Mouse (Mus musculus) midbrain, embryonic 15.5 days (tissue): ENCODE results near the gene Mrps35. TPM values are rescaled to one million over a fixed set of nuclear protein-coding genes. Genes with fewer than 3 reads are reported as not detected.
A peak's percentile ranks its signal among the peaks of the same experiment; 100 is the strongest.

Source experiments
- ATAC-seq: fragments of 200-750 bp; cut with Nextera tagmentation; replicated peaks from 2 replicates; pipeline ENCODE4 v1.8.0; 2017; ENCODE audit warnings: moderate TSS enrichment
- H3K27ac ChIP-seq: fragments of 300-500 bp; sonication (generic); 2 replicates; pipeline ENCODE4 v1.5.1; 2015; ENCODE audit warnings: mild to moderate bottlenecking, inconsistent platforms
- H3K27me3 ChIP-seq: fragments of 300-500 bp; sonication (generic); replicated peaks from 2 replicates; pipeline ENCODE4 v1.6.1; 2015; ENCODE audit warnings: inconsistent platforms
- H3K36me3 ChIP-seq: fragments of 300-500 bp; sonication (generic); replicated peaks from 2 replicates; pipeline ENCODE4 v1.6.1; 2015; ENCODE audit warnings: inconsistent platforms
- H3K4me1 ChIP-seq: fragments of 300-500 bp; sonication (generic); 2 replicates; pipeline ENCODE4 v1.6.1; 2015; ENCODE audit warnings: inconsistent platforms
- H3K4me2 ChIP-seq: fragments of 300-500 bp; sonication (generic); 2 replicates; pipeline ENCODE4 v1.6.1; 2015; ENCODE audit warnings: inconsistent platforms, mild to moderate bottlenecking, moderate library complexity
- H3K4me3 ChIP-seq: fragments of 300-500 bp; sonication (generic); 2 replicates; pipeline ENCODE4 v1.5.1; 2015; ENCODE audit warnings: mild to moderate bottlenecking, inconsistent platforms
- H3K9ac ChIP-seq: fragments of 300-500 bp; sonication (generic); 2 replicates; pipeline ENCODE4 v1.6.1; 2015; ENCODE audit warnings: mild to moderate bottlenecking, inconsistent platforms
- H3K9me3 ChIP-seq: fragments of 300-500 bp; sonication (generic); 2 replicates; pipeline ENCODE4 v1.6.1; 2016; ENCODE audit warnings: inconsistent platforms
- WGBS: fragments of 180-500 bp; shearing (Covaris S2); methylation state at CpG from one replicate; pipeline ENCODE4 v1.1.7; 2015; ENCODE audit warnings: mixed read lengths; 5-methylcytosine and 5-hydroxymethylcytosine counted together
- polyA plus RNA-seq: library from polyadenylated mRNA; unstranded; fragments of >200 nt; fragmentation: Nextera tagmentation; extraction: Ambion mirVana; gene quantifications from 2 replicates; pipeline ENCODE4 v1.2.1, GENCODE M21; 2015

The Mrps35 gene
- polyA plus RNA-seq, 1 experiment from 2014 or later: 67.8 TPM

DNA sequence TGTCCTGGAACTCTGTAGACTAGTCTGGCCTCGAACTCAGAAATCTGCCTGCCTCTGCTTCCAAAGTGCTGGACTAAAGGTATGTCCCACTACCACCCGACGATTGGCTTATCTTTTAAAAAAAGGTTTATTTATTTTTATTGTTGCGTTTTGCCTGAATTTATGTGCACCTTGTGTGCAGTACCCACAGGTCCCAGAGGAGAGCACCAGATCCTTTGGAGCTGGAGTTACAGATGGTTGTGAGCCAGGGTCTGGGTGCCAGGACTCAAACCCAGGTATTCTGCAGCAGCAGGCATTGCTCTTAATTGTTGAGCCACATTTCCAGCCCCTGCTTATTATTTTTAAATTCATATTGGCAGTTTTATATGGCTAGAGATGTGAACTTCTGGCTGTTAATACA lies 53.5 kb downstream of the Mrps35 start:
- 94% methylated on average over 4 of the region's 4 CpGs for WGBS
- H3K4me3 ChIP-seq: no peak overlapping the region
- ATAC-seq: no peak
- H3K4me2 ChIP-seq: no peak overlapping the region
- H3K4me1 ChIP-seq: peaks cover 28% of the 10 kb centered on the region
- no peak overlapping the region for H3K27ac ChIP-seq
- no peaks in the 10 kb centered on the region for H3K36me3 ChIP-seq
- H3K27me3 ChIP-seq: no peaks in the 10 kb centered on the region
- no peak overlapping the region for H3K9ac ChIP-seq
- H3K9me3 ChIP-seq: no peaks in the 10 kb centered on the region

DNA sequence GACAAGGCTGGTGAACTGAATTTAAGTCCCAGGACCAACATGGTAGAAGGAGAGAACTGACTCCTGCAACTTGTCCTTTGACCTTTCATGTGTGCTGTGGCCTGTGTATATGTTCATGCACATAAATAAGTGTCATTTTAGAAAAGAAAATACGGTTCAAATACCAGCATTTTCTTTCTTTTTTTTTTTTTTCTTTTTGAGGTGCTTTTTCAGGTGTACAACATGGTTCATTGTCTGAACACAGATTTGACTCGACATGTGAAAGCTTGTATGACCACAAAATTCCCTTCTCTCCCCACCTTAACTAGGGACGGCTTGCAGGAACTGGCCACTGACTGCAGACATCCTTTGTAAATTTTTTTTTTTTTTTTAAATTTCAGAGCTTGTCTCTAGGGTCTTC lies 54.4 kb downstream of the Mrps35 start:
- peaks cover 28% of the 10 kb centered on the region for H3K4me1 ChIP-seq
- no peak for ATAC-seq
- H3K27me3 ChIP-seq: no peaks in the 10 kb centered on the region
- H3K9me3 ChIP-seq: no peaks in the 10 kb centered on the region
- H3K4me2 ChIP-seq: no peak overlapping the region
- H3K9ac ChIP-seq: no peak overlapping the region
- H3K27ac ChIP-seq: no peak overlapping the region
- H3K36me3 ChIP-seq: no peaks in the 10 kb centered on the region
- H3K4me3 ChIP-seq: no peak overlapping the region
- WGBS: 87% methylated on average over 3 of the region's 3 CpGs

DNA sequence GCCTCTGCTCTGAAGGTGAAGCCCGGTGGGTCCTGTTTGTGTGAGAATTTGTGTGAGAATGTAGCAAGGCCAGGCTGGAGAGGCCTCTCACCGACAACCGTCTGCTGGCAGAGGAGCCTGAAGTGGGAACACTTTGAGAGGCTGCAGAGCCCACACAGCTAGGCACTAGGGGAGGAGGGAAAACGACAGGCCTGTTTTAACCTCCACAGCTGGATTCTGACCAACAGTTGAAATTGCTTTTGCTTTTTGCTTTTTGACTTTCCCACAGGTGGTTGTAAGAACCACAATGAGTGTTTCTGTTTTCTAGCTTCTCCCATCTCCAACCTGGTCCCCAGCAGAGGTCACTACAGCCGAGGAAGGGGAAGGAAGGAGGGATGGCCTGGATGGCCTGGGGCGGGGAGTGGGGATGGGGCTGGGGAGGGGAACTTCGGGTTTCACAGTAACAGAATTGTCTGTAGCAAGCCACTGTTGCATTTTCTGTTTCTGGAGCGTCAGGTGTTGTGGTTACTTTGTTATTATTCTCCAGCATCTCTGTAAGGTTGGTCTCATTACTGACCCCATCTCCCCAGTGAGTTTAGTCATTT lies 54.9 kb downstream of the Mrps35 start:
- Histone ChIP-seq H3K36me3 (no peaks in the 10 kb centered on the region), H3K27ac (no peak overlapping the region), H3K27me3 (no peaks in the 10 kb centered on the region), H3K9me3 (no peaks in the 10 kb centered on the region), H3K4me3 (no peak overlapping the region), H3K4me1 (peaks cover 24% of the 10 kb centered on the region), H3K9ac (no peak overlapping the region), H3K4me2 (no peak overlapping the region)
- ATAC-seq: no peak
- 61% methylated on average over 8 of the region's 8 CpGs for WGBS

DNA sequence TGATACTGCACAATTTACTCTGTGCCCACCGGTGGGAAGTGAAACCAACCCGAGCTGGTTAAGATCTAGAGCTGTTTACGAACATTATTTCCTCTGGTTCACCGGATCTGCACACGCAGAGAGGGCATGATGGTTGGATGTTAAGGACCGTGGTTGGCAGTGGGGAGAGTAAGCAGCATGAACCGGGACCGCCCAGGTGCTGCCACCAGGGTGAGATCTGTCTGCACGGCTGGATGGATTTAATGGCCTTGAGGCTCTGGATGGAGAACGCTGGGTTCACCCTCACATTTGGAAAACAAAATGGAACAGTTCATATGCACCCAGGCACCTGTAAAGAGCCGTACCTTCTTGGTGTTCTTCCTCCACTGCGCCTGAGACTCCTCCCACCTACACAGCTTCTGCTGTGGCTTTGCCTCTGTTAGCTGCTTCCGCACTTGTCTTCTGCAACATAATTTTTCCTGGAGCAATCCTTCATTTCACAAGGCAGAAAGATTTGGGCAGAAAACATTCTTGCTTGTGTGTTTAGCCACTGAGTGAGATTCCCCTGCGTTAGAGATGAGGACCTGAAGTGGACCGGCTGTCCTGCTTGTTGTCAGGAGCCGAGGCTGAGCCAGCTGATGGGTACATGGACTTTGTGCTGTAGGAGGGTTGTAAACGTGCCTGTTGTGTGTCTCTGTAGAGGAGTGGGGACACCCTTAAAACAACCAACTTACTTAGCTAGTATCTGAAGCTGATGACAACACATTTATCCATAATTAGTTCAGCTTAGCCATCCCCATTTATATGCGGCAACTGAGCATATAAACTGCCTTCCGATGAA lies 57.1 kb downstream of the Mrps35 start:
- Histone ChIP-seq H3K4me2 (no peak overlapping the region), H3K27ac (no peak overlapping the region), H3K36me3 (0 out of 2 replicates have a peak, but pooled peaks cover 2% of the 10 kb centered on the region), H3K27me3 (no peaks in the 10 kb centered on the region), H3K9ac (no peak overlapping the region), H3K9me3 (no peaks in the 10 kb centered on the region), H3K4me3 (no peak overlapping the region), H3K4me1 (peaks cover 6% of the 10 kb centered on the region)
- WGBS: 84% methylated on average over 19 of the region's 19 CpGs
- no peak for ATAC-seq

DNA sequence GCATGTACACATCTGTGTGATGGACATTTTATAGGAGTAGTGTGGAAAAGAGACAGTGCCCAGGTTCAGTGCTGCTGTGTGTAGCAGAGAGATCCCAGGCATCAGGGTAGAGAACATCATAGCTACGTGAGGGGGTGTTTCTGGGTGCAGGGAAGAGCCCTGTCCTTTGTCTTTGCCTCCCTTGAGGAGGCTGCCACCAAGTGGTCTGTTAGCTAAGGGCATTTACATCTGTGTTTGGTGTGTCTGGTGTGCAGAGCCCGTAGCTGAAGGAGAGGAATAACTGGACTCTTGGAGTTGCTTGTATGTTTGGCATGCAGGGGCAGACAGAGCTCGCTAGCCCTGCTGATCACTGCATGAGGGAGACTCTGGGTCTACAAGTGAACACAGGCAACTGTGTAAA lies 59.7 kb downstream of the Mrps35 start:
- H3K9ac ChIP-seq: no peak overlapping the region
- WGBS: 90% methylated on average over 3 of the region's 3 CpGs
- no peaks in the 10 kb centered on the region for H3K27me3 ChIP-seq
- H3K4me2 ChIP-seq: no peak overlapping the region
- 0 out of 2 replicates have a peak, but pooled peaks cover 2% of the 10 kb centered on the region for H3K36me3 ChIP-seq
- no peaks in the 10 kb centered on the region for H3K4me1 ChIP-seq
- H3K27ac ChIP-seq: no peak overlapping the region
- ATAC-seq: no peak
- H3K4me3 ChIP-seq: no peak overlapping the region
- no peaks in the 10 kb centered on the region for H3K9me3 ChIP-seq

DNA sequence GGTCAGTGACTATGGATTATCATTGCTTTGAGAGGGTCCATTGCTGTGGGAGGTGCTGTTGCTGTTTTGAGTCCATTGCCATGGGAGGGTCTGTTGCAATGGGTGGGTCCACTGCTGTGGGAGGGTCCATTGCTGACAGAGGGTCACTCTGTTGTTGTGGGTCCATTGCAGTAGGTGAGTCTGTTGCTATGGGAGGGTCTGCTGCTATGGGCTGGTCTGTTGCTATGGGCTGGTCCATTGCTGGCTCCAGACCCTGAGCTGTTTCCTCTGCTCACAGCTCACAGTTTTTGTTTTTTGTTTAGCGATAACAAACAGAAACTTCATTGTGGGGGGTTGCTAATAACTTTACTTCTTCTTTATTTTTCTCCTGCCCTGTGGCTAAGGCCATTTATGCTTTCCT lies 63.0 kb downstream of the Mrps35 start:
- Histone ChIP-seq H3K4me1 (no peaks in the 10 kb centered on the region), H3K36me3 (peaks cover 19% of the 10 kb centered on the region; the same call in 1 of the 2 replicates), H3K9ac (no peak overlapping the region), H3K27me3 (no peaks in the 10 kb centered on the region), H3K9me3 (no peaks in the 10 kb centered on the region), H3K4me3 (no peak overlapping the region), H3K27ac (no peak overlapping the region), H3K4me2 (no peak overlapping the region)
- WGBS: 98% methylated on average over 1 of the region's 1 CpGs
- 0 out of 2 replicates have a peak, but pooled peaks have one; percentile 35 for ATAC-seq

DNA sequence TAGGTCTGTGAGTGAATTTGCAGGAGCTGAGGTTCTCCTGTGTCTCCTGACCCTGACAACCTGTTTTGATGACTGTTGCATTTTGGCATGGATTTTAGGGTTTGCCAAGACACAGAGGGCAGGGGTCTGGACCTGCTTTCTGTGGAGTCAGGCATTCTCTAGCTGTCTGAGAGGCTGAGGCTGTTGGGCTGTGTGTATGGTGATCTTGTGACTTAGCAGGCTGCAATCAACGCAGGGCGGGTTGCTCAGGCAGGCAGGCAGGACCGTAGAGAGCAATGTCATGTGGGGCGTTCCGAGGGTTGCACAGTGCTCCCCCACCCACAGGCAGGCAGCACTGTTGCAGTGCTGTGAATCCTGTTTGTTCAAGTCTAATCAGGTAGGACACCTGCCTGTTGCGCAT lies 64.2 kb downstream of the Mrps35 start:
- 92% methylated on average over 6 of the region's 6 CpGs for WGBS
- H3K27me3 ChIP-seq: no peaks in the 10 kb centered on the region
- H3K27ac ChIP-seq: no peak overlapping the region
- peaks cover 19% of the 10 kb centered on the region; the same call in 1 of the 2 replicates for H3K36me3 ChIP-seq
- no peaks in the 10 kb centered on the region for H3K4me1 ChIP-seq
- no peaks in the 10 kb centered on the region for H3K9me3 ChIP-seq
- H3K9ac ChIP-seq: no peak overlapping the region
- no peak overlapping the region for H3K4me3 ChIP-seq
- ATAC-seq: no peak; the same call in 1 of the 2 replicates
- H3K4me2 ChIP-seq: no peak overlapping the region

DNA sequence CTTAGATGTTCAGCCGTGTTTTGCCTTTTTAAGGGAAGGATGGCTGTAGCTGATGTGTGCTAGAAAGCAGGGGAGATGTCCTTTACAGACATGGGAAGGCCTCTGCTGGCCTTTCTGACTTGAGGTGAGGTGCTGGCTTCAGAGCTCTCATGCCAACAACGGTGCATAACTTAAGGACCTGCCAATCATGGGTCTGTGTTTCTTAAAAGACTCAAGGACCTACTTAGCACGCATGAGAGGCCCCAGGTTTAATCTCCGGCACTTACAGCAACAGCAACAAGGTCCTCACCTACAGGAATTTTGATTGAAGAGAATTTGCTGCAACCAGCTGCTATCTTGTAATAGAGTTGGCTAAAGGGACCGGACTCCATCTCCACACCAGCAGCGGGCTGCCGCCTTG lies 66.7 kb downstream of the Mrps35 start:
- no peak overlapping the region for H3K27ac ChIP-seq
- no peak for ATAC-seq
- H3K36me3 ChIP-seq: peaks cover 19% of the 10 kb centered on the region; the same call in 1 of the 2 replicates
- 84% methylated on average over 7 of the region's 7 CpGs for WGBS
- no peaks in the 10 kb centered on the region for H3K27me3 ChIP-seq
- H3K4me3 ChIP-seq: no peak overlapping the region
- H3K9me3 ChIP-seq: no peaks in the 10 kb centered on the region
- no peaks in the 10 kb centered on the region for H3K4me1 ChIP-seq
- H3K4me2 ChIP-seq: no peak overlapping the region
- no peak overlapping the region for H3K9ac ChIP-seq

DNA sequence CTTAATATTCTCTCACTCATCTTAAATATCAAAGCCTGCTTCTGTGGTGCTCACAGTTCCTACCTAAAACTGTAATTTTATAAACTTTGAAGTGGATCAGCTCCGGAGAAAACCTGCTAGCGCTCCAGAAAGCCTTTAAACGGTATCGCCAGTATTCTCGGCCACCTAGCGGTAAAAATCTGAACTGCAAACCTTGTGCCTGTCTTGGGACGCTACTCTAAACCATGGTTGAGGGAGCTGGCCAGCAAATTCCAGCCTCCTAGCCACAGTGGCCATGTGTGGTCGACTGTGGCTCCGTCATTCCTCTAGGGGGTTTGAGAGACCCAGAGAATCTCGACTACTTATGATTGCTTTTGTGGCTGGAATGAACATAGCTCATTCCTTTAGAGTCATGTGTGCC lies 74.0 kb downstream of the Mrps35 start:
- Histone ChIP-seq H3K36me3 (no peaks in the 10 kb centered on the region), H3K4me1 (no peaks in the 10 kb centered on the region), H3K27ac (no peak overlapping the region), H3K9ac (no peak overlapping the region), H3K4me3 (no peak overlapping the region), H3K9me3 (no peaks in the 10 kb centered on the region), H3K4me2 (no peak overlapping the region), H3K27me3 (no peaks in the 10 kb centered on the region)
- peak; percentile 69 for ATAC-seq
- WGBS: 10% methylated on average over 10 of the region's 10 CpGs

DNA sequence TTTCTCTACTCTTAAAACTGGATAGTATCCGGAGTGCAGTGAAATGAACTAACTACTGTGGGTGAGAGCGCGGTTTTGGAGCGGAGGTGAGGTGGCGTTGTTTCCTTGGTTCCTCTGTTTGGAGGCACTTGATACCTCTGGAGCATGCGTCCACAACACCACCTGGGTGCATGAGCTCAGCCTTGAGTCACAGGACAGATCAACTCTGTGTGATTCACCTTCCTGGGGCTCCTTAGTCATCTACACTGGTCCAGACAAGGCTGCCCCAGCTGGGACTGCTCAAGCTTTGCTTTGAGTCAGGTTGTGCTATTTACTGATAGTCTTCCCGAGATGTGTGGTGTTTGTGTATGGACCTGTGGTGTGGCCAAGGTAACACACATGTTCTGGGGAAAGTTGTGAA lies 75.2 kb downstream of the Mrps35 start:
- no peaks in the 10 kb centered on the region for H3K4me1 ChIP-seq
- 96% methylated on average over 7 of the region's 7 CpGs for WGBS
- H3K27ac ChIP-seq: no peak overlapping the region
- no peaks in the 10 kb centered on the region for H3K27me3 ChIP-seq
- no peaks in the 10 kb centered on the region for H3K9me3 ChIP-seq
- H3K4me3 ChIP-seq: no peak overlapping the region
- ATAC-seq: no peak
- no peak overlapping the region for H3K4me2 ChIP-seq
- no peak overlapping the region for H3K9ac ChIP-seq
- no peaks in the 10 kb centered on the region for H3K36me3 ChIP-seq

DNA sequence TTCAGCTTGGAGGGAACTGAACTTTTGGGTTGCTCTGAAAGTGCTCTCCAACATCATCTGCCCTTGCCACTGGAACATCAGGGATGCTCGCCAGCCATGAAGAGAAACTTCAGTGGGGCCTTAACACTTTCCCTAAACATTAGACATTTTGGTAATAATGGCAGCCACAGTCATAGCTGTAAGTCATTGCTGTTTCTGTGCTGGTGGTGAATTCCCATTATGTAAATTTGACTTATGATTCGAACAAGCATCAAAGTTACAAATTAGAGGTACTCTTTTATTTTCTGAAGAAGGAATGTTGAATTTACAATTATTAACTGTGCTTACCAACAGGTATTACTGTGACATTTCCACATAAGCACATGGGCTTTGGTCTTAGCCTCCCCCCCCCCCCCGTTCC lies 75.6 kb downstream of the Mrps35 start:
- H3K9ac ChIP-seq: no peak overlapping the region
- ATAC-seq: no peak
- H3K4me2 ChIP-seq: no peak overlapping the region
- H3K4me3 ChIP-seq: no peak overlapping the region
- H3K4me1 ChIP-seq: no peaks in the 10 kb centered on the region
- WGBS: 88% methylated on average over 3 of the region's 3 CpGs
- H3K36me3 ChIP-seq: no peaks in the 10 kb centered on the region
- H3K9me3 ChIP-seq: no peaks in the 10 kb centered on the region
- no peak overlapping the region for H3K27ac ChIP-seq
- no peaks in the 10 kb centered on the region for H3K27me3 ChIP-seq

DNA sequence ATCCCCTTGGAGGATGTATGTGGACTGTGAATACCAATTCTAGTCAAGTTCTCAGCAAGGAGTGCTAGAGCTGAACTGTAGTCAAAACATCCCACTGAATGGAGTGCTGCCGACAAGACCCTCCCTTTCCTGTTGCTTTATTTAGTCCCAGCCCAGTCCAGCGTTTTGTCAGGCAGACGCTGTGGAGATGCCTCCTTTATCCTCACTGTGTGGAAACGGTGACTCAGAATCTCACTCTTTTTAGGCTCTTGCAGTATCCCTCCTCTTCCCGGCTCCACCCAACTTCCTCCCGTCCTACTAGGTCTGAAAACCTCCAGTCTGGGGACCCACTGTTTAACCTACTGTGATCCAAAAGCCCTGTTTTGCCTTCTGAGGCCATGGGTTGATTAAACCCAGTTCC lies 78.8 kb downstream of the Mrps35 start:
- H3K9ac ChIP-seq: no peak overlapping the region
- no peak overlapping the region for H3K4me2 ChIP-seq
- 57% methylated on average over 6 of the region's 6 CpGs for WGBS

More for the DNA sequence above, 78.8 kb downstream of the Mrps35 start:
- Histone ChIP-seq H3K27ac (no peak overlapping the region), H3K4me1 (no peaks in the 10 kb centered on the region), H3K36me3 (no peaks in the 10 kb centered on the region), H3K9me3 (no peaks in the 10 kb centered on the region), H3K27me3 (no peaks in the 10 kb centered on the region), H3K4me3 (no peak overlapping the region)
- ATAC-seq: no peak
